Mouse (Mus musculus) heart, adult 9 months (tissue): ENCODE measurements at regions not wholly inside any gene's neighbourhood (a gene's known extent, or its start where the extent isn't known, plus 50 kb on each side); places are given as distances from the start of the nearest gene placed in this dataset.
A peak's percentile ranks its signal among the peaks of the same experiment; 100 is the strongest.

ENCODE experiments used
- DNase-seq, 2 experiments: peaks; one replicate each; pipeline ENCODE4 v3.0.0; 2022; ENCODE audit warnings: low spot score in 2 of 2

DNA sequence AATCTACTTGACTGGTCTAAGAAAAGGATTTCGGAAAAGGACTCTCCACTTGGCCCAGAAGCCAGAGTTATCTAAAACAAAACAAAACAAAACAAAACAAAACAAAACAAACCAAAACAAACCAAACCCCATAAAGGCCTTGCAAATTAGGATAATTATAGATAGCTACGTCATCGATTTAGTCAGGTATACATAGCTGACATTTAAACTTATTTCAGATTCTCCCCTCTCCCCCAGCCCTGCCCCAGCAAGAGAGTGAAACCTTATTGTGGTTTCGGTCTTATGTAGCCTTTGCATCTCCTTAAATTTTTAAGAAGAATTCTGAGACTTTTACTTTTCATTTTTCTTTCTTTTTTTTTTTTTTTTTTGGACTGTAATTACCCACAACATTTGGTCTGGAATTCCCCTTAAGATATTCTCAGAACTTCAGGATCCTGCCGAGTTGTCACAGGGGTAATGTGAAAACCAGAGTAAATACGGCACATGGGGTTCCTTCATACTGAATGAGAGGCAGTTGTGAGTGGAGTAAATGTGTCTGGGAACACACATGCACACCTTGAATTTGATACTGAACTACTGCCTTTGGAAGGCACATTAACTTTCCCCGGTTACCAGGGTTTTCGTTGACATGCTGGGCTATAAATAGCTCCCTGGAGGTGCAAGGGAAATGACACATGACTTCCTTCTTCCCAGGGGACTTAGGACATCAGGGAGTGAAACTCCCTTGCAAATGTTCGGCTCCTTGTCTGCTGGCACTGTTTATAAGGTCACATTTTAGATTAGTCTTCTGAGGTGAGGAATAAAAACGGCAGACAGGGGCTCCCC lies 94.8 kb upstream of the Rap1b start:
- DNase-seq, result peak; percentile 80 to 86

GRCm38 (mm10) chr10:117941266-117941651 lies 95.4 kb upstream of the Rap1b start:
- DNase-seq, result no peak

DNA sequence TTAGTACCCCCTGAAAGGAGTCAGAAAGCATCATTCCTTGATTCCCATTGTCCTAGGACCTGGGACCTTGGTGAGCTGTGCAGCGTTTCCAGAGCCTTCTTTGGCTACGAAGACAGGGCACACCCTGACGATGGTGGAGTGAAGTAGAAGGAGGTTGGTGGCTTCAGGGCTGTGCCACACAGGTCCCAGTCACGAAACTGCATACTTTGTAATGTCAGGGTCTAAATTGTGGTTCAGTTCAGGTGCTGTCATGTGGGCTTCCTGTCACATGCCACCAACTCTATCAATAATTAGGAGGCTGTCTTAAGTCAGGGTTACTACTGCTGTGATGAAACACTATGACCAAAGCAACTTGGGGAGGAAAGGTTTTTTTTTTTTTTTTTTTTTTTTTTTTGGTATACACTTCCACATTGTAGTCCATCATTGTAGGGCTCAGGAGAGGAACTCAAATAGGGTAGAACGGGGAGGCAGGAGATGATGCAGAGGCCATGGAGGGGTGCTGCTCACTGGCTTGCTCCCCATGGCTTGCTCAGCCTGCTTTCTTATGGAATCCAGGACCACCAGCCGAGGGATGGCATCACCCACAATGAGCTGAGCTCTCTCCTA lies 98.0 kb upstream of the Rap1b start:
- DNase-seq, result no peak

DNA sequence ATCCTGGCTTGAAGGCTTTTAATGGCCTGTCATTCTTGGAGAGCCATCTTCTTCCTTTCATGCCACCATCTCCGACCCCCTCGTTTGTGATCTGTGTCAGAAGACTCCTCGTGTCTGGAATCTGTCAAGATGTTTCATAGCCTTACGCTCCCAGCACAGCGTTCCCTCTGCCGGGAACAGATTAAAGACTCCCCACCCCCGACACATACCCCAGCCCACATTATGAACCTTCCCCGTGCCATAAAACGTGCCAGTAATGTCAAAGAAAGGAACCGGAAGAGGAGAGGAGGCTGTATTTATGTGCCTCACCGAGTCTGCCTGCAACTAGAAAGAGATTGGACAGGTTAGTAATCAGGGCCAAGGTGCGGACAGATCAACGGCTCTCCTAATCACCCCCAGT lies 101.4 kb upstream of the Rap1b start:
- DNase-seq, result no peak

GRCm38 (mm10) chr10:117947911-117948310 lies 102.1 kb upstream of the Rap1b start:
- no peak for DNase-seq

GRCm38 (mm10) chr10:117952116-117953025 lies 106.5 kb upstream of the Rap1b start:
- no peak for DNase-seq

DNA sequence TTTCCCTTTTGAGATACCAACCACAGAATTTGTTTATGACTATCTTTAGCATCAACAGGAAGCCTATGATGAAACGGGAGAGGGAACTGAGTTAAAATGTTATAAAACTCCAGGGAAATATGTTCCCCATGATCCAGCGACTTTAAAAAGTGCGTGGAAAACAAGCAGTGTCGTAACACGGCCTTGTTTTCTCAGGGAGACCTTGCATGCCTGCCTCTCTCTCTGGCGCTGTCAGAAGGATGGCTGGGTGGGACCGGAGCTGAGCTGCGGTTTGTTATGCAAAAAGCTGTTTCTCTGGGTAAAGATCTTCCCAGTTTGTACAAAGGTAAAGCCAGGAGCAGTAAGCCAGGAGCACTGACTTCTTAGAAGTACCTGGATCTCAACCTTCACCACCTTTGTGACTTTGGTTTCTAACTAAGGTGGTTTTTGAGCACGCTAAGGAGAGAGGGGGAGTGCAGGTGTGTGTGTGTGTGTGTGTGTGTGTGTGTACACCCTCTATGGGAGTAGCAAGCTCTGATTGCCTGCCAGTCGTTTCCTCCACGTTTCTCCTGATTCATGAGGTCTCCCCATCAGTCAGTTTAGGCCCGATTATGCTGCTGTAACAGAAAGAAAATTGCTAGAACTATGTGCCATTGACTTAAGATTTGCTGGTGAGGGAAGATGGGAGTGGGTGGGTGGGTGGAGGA lies 107.3 kb upstream of the Rap1b start:
- DNase-seq, result peak in 1 of 2 experiments; percentile 11

- DNase-seq, result no peak
Observed at GRCm38 (mm10) chr10:117956174-117956950, 110.5 kb upstream of the Rap1b start.

DNA sequence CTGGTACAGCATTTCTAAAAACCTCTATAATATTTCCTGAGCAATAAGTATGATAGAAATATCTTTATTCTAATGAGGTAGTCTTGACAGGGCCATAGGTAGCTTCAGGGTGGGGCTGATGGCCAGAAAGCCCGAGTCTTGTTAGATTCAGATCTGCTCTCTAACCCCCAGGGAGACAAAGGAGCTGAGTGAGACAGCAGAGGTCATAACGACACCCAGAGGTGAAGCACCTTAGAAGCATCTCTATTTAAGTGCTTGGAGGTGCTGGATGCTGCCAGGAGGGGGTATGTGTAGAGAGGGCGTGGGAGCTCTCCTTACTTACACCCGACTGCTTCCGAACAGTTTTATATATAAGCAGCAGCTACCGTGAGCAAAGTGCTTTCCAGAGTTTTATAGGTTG lies 128.9 kb upstream of the Rap1b start:
- no peak for DNase-seq

- no peak for DNase-seq
Observed at GRCm38 (mm10) chr10:117975467-117975866, 129.6 kb upstream of the Rap1b start.

GRCm38 (mm10) chr10:117979091-117979490 lies 133.3 kb upstream of the Rap1b start:
- no peak for DNase-seq

DNA sequence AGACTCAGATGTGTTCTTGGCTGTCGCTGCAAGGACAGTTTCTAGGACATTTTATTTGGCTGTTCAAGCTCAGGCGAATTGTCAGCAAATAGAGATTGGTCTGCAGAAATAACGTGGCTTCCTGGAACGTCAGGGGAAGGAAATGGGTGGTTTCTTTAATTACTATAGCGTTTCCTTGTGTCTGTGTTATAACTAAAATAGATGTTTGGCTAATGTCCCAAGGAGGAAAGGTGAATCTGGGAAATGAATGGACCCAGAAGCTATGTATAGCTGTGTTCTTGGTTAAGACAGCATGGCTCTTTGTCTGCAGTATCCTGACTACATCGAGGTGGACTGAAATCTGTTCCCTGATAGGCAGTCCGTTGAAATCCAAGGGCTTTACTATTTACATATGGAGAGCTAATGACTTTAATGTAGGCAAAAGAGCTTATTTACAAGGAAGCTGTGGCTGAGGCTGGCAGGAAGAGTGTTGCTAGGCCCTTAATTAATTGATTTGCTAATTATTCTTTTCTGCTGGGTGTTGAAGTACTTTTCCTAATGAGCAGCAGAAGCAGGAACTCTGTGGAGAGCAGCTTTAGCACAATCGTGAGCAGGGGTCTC lies 136.9 kb upstream of the Rap1b start:
- peak; percentile 79 to 82 for DNase-seq

GRCm38 (mm10) chr10:117983271-117983670 lies 137.4 kb upstream of the Rap1b start:
- peak; percentile 24 to 49 for DNase-seq

DNA sequence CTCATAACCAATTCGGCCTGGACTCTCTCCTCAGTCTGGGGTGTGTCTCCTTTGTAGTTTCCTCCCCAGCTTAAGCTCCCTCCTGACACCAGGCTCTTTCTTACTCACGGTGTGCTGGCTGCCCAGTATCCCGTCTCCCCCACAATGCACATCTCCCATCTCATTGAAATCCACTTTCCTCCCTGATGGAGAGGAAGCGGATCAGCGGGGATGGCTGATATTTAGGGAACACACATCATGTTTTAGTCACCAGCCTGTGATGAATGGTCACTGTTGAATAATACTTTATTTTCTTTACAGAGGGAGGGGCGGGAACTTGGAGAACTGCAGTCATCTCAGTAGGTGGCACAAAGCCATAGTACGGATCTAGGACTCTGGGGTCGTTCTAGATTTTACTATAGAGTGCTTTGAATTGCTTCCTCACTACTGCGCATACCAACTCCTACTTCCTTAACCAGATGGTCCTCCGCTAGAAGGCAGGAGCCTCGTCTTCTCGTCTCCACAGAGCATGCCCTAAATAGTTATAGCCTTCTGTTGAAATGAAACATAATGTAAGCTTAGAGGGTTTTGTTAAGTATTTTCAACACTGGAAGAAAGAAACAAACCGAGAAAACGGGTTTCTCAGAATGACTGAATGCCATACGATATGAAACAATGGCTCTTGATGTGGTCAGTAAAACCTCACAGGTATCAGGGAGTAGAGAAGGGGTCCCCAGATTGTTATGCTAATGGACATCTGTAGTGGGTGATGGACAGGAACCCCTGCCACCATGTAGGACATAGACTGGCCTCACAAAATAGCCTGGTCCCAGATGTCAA lies 139.2 kb upstream of the Rap1b start:
- DNase-seq, result peak in 1 of 2 experiments; percentile 21

- DNase-seq, result peak; percentile 29 to 55
Observed at GRCm38 (mm10) chr10:117987620-117988019, 141.8 kb upstream of the Rap1b start.

DNA sequence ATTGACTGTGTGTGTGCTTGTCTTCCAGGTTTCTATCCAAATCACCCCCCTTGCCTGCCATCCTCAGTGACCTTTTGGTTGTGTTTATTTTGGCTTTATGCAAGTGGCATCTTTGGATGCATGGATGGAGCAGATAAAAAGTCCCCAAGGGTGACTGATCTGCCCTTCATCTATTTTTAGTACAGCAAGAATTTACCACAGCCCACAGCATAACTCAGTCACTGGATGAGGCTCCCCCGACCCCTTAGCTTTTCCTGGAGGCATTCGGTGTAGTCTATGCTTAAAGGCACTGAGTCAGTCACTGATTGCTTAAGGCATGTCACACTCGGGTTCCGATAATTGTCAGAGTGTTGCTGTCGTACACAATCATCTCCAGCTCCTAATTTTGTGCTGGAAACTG lies 142.2 kb upstream of the Rap1b start:
- DNase-seq, result peak in 1 of 2 experiments; percentile 21

DNA sequence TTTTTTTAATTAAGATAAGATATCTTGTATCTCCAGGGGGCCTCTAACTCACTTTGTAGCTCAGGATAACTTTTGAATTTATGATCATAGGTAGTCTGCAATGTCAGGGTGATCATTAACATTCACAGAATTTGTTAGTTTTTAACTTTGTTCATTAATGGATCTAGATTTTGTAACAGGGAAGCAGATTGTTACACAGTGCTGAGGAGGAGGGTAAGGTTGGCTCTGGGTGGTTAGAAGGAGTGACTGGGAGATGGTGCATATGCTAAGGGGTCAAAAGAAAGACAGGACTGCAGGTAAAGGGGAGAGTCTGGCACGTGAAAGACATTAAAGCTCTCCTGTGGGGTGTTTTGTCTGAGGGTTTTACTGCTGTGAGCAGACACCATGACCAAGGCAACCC lies 145.3 kb upstream of the Rap1b start:
- no peak for DNase-seq

- DNase-seq, result no peak
Observed at GRCm38 (mm10) chr10:117992317-117992716, 146.5 kb upstream of the Rap1b start.

GRCm38 (mm10) chr10:117993809-117994208 lies 147.8 kb upstream of the Mdm1 start:
- no peak for DNase-seq

DNA sequence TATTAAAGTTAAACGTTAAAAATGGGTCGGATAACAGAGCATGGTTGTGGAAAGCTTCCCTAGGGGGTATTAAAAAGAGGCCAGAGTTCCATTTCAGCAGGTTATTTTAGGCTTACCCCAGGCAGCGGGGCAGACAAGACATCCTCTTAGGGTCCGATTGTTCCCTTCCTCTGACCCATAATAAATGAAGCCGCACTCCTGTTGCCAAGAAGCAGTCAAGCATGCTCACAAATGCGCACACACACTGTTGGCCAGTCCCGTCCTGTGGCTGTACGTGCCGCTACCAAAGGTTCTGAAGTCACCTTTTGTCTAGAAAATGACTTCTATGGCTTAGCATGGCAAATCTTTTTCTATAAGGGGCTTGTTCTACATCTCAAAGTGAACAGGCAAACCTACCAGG lies 146.8 kb upstream of the Mdm1 start:
- DNase-seq, result no peak
